Mouse (Mus musculus) megakaryocyte, embryonic 14.5 days (primary cell): ENCODE results near the gene Rfk. TPM values are rescaled to one million over a fixed set of nuclear protein-coding genes. Genes with fewer than 3 reads are reported as not detected.

Experiments
- H3K27me3 ChIP-seq: replicated peaks from 2 replicates; pipeline ENCODE3; 2012; ENCODE audit warnings: inconsistent platforms
- H3K36me3 ChIP-seq: replicated peaks from 2 replicates; pipeline ENCODE3; 2012; ENCODE audit warnings: low read length, inconsistent platforms, mixed read lengths
- H3K4me1 ChIP-seq: 2 replicates; pipeline ENCODE4 v1.6.1; 2012; ENCODE audit warnings: inconsistent platforms
- H3K4me3 ChIP-seq: replicated peaks from 2 replicates; pipeline ENCODE3; 2012; ENCODE audit warnings: moderate library complexity, mild to moderate bottlenecking, inconsistent platforms
- H3K9me3 ChIP-seq: 2 replicates; pipeline ENCODE4 v1.6.1; 2012; ENCODE audit warnings: inconsistent platforms
- FLI1 ChIP-seq: IDR thresholded peaks from 2 replicates; pipeline ENCODE4 v1.6.1; 2012; ENCODE audit warnings: low read length, inconsistent platforms, mixed read lengths
- GATA1 ChIP-seq: IDR thresholded peaks from 3 replicates; pipeline ENCODE4 v1.6.1; 2012; ENCODE audit warnings: mixed read lengths, low read length, inconsistent platforms, borderline replicate concordance
- polyA plus RNA-seq: library from polyadenylated mRNA; stranded (reverse); fragments of >175 nt; gene quantifications from 2 replicates; pipeline ENCODE4 v1.2.3, GENCODE M21; 2012; ENCODE audit warnings: low replicate concordance; ENCODE audit not compliant: insufficient read depth

Rfk gene
- 15.5 and 50.4 TPM in 2 replicates for polyA plus RNA-seq

DNA sequence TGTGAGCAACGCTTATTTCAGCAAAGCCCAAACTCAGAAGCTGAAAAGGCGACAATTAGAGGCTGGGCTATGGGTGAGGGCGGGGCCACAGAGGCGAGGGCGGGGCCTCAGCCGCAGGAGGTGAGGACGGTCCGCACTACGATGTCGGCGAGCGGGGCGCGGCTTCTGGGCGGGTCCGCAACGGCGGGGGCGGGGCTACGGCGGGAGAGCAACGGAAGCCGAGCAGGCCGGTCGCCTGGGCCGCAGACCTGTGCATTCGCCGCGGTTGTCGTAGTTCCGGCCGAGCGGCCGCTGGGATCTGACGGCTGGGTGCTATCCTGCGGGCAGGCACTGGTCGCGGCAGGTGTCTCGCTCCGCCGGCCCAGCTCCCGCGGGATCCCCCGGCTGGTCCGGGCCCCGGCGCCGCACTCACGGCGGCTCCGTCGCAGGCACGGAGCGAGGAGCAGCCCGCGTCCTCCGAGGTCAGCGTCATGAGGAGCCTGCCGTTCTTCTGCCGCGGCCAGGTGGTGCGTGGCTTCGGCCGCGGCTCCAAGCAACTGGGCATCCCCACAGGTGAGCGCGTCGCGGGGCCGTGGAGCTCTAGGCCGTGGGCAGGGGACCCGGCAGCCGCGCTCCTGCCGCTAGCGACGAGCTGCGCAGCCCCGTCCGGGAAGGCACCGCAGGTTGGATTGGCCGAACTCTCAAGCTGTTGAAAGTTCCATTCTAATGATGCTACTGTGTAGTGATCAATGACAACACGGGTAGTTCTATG lies at the start of gene Rfk:
Gene Rfk, plus strand, starts transcription at position 203 of the 751 bp plus-strand sequence.
- TF ChIP-seq GATA1 (no peak), FLI1 (no peak)
- no peaks in the 10 kb centered on the region for H3K9me3 ChIP-seq
- peak within 1 kb of the TSS; percentile 95 for H3K4me3 ChIP-seq
- H3K27me3 ChIP-seq, result no peaks in the 10 kb centered on the region
- H3K36me3 ChIP-seq, result peaks cover 35% of the 10 kb centered on the region
- peaks cover 42% of the 10 kb centered on the region for H3K4me1 ChIP-seq

- Histone ChIP-seq H3K9me3 (no peaks in the 10 kb centered on the region), H3K36me3 (peaks cover 67% of the 10 kb centered on the region), H3K27me3 (no peaks in the 10 kb centered on the region), H3K4me3 (no peak overlapping the region), H3K4me1 (peaks cover 81% of the 10 kb centered on the region)
- TF ChIP-seq GATA1 (no peak), FLI1 (no peak)
These were observed 49.0 kb upstream of the Rfk start for GRCm38 (mm10) chr19:17344881-17345280.

- Histone ChIP-seq H3K4me3 (no peak overlapping the region), H3K27me3 (no peaks in the 10 kb centered on the region), H3K4me1 (peaks cover 87% of the 10 kb centered on the region), H3K9me3 (no peaks in the 10 kb centered on the region), H3K36me3 (peaks cover 76% of the 10 kb centered on the region)
- no peak for TF ChIP-seq GATA1
- no peak for TF ChIP-seq FLI1
These were observed 46.9 kb upstream of the Rfk start for GRCm38 (mm10) chr19:17346716-17347474.

DNA sequence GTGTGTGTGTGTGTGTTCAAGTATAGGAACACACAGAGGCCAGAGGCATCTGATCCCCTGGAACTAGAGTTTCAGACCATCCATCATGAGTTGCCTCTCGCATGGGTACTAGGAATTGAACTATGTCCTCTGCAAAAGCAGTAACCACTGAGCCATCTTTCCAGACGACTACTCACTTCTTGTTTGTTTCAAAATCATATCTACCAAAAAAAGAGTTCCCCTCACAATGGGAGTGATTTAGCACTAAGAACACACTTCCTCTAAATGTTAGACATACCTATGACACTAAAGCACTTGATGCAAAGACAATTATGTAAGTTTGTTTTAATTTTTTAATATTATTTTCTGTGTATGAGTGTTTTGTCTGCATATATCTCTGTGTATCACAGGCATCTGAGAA lies 46.0 kb upstream of the Rfk start:
- no peaks in the 10 kb centered on the region for H3K27me3 ChIP-seq
- H3K9me3 ChIP-seq, result no peaks in the 10 kb centered on the region
- H3K4me3 ChIP-seq, result no peak overlapping the region
- TF ChIP-seq GATA1 (no peak), FLI1 (no peak)
- peaks cover 88% of the 10 kb centered on the region for H3K4me1 ChIP-seq
- peaks cover 77% of the 10 kb centered on the region for H3K36me3 ChIP-seq

DNA sequence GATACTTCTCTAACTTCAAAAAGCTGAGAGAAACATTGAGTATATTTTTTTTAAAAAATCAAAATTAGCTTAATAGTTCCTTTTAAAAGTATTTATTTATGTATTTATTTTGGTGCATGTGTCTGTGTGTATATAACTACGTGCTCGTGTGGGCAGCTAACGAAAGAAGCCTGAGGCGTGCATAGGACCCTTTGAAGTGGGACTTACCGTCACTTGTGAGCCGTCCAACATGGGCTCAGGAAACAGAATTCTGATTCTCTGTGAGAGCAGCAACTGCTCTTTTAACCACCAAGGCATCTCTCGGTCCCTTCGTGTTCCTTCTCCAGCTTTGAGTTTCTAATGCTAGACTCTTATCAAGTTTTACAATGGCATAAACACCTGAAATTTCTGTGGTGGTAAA lies 40.1 kb upstream of the Rfk start:
- H3K4me3 ChIP-seq, result peak overlapping the region; percentile 97
- no peaks in the 10 kb centered on the region for H3K27me3 ChIP-seq
- no peak for TF ChIP-seq GATA1
- TF ChIP-seq FLI1, result no peak
- peaks cover 83% of the 10 kb centered on the region for H3K4me1 ChIP-seq
- H3K9me3 ChIP-seq, result no peaks in the 10 kb centered on the region
- peaks cover 46% of the 10 kb centered on the region for H3K36me3 ChIP-seq

GRCm38 (mm10) chr19:17354362-17354761 lies 39.5 kb upstream of the Rfk start:
- Histone ChIP-seq H3K4me3 (peak overlapping the region; percentile 97), H3K9me3 (no peaks in the 10 kb centered on the region), H3K36me3 (peaks cover 42% of the 10 kb centered on the region), H3K4me1 (peaks cover 85% of the 10 kb centered on the region), H3K27me3 (no peaks in the 10 kb centered on the region)
- TF ChIP-seq FLI1, result no peak
- TF ChIP-seq GATA1, result no peak

GRCm38 (mm10) chr19:17354797-17355196 lies 39.0 kb upstream of the Rfk start:
- Histone ChIP-seq H3K4me1 (peaks cover 84% of the 10 kb centered on the region), H3K36me3 (peaks cover 38% of the 10 kb centered on the region)

GRCm38 (mm10) chr19:17355361-17355760 lies 38.5 kb upstream of the Rfk start:
- Histone ChIP-seq H3K4me1 (peaks cover 84% of the 10 kb centered on the region), H3K36me3 (peaks cover 32% of the 10 kb centered on the region), H3K27me3 (no peaks in the 10 kb centered on the region), H3K4me3 (peak overlapping the region; percentile 97), H3K9me3 (no peaks in the 10 kb centered on the region)
- no peak for TF ChIP-seq GATA1

More at GRCm38 (mm10) chr19:17354797-17355196, 39.0 kb upstream of the Rfk start:
- no peaks in the 10 kb centered on the region for H3K9me3 ChIP-seq
- H3K4me3 ChIP-seq, result peak overlapping the region; percentile 97
- H3K27me3 ChIP-seq, result no peaks in the 10 kb centered on the region
- TF ChIP-seq GATA1 (no peak), FLI1 (no peak)

DNA sequence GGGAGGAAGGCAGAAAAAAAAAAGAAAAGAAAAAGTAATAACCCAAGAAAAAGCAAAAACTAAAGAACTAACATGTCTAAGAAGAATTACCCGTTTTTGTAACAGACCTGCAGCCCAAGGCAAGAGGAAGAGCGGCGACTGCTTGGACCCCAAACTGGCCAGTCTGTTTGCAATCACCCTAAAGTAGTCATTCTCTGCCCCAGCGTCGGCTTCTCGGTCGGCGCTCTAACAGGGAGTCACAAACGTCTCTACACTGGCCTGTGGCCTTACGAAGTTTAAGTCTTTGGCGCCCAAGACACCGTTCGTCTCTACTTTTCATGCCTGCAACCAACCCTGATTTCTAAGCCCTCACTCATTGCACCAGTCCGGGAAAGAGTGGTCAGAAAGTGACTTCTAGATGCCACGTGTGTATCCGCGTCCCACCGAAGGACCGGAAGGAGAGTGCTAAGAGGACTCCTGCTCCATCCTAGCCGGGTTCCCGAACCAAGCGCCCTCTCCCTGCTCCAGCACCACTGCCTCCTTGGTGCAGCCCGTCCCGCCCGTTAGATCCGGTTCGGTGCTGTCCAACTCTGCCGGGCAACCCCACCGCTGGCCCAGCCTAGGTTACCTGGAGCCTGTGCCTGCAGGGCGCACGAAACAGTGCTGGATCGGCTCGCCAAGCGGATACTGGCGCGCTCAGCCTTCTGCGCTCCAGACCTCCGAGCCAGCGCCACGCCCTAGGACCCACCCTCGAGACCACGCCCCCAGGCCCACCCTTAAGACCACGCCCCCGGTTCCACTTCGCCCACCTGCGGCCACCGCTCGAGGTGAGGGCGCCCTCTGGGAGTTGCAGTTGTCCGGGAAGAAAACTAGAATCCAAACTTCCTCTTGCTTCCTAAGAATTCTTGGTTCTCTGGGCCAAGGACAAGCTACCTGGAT lies 37.6 kb upstream of the Rfk start:
- Histone ChIP-seq H3K9me3 (no peaks in the 10 kb centered on the region), H3K27me3 (no peaks in the 10 kb centered on the region), H3K36me3 (peaks cover 24% of the 10 kb centered on the region), H3K4me3 (peak overlapping the region; percentile 97), H3K4me1 (peaks cover 85% of the 10 kb centered on the region)
- TF ChIP-seq GATA1, result no peak
- no peak for TF ChIP-seq FLI1

GRCm38 (mm10) chr19:17356932-17357331 lies 36.9 kb upstream of the Rfk start:
- H3K27me3 ChIP-seq, result no peaks in the 10 kb centered on the region
- peaks cover 83% of the 10 kb centered on the region for H3K4me1 ChIP-seq
- TF ChIP-seq GATA1 (no peak), FLI1 (no peak)
- H3K36me3 ChIP-seq, result peaks cover 17% of the 10 kb centered on the region
- H3K9me3 ChIP-seq, result no peaks in the 10 kb centered on the region
- H3K4me3 ChIP-seq, result peak overlapping the region; percentile 97
